Mouse (Mus musculus) liver, adult 2 months (tissue): Measurements from ENCODE around the gene Nkain2.

Source experiments
- CTCF ChIP-seq: fragments of 200-500 bp; IDR thresholded peaks from 2 replicates; pipeline ENCODE4 v1.5.1; 2011; ENCODE audit warnings: low read depth, low read length, control low read depth
- POLR2A ChIP-seq: fragments of 200-500 bp; IDR thresholded peaks from 2 replicates; pipeline ENCODE4 v1.6.1; 2011; ENCODE audit warnings: low read length, control low read depth; ENCODE audit not compliant: insufficient read depth; ENCODE audit errors: extremely low read depth

- TF ChIP-seq POLR2A (no peak), CTCF (no peak)
Measured at GRCm38 (mm10) chr10:32738989-32739388, 151.3 kb downstream of the Nkain2 start.
